Mouse (Mus musculus) layer of hippocampus, adult 9-10 months (tissue): ENCODE results near the gene Prcp.
"Not testable (repeated sequence)": the region's sequence is repeated elsewhere in the genome, so short reads cannot be mapped to it uniquely, and the experiment has no call there.

Source experiments
- DNase-seq: peaks from one replicate; pipeline ENCODE4 v3.0.0; 2022; ENCODE audit warnings: low spot score

Gene Prcp

GRCm38 (mm10) chr7:92890618-92891230, 16.5 kb downstream of the Prcp start:
- DNase-seq, result no peak

- no peak for DNase-seq
Observed at GRCm38 (mm10) chr7:92893478-92893877, 19.2 kb downstream of the Prcp start.

- no peak for DNase-seq
Observed at GRCm38 (mm10) chr7:92896036-92896435, 21.8 kb downstream of the Prcp start.

- DNase-seq, result no peak
Observed at GRCm38 (mm10) chr7:92897021-92897420, 22.8 kb downstream of the Prcp start.

GRCm38 (mm10) chr7:92903360-92904038, 29.2 kb downstream of the Prcp start:
- no peak for DNase-seq

GRCm38 (mm10) chr7:92904285-92904684, 30.0 kb downstream of the Prcp start:
- not testable (repeated sequence) for DNase-seq

- DNase-seq, result no peak
Observed at GRCm38 (mm10) chr7:92920172-92920856, 46.0 kb downstream of the Prcp start.

- no peak for DNase-seq
Observed at GRCm38 (mm10) chr7:92920857-92921172, 46.5 kb downstream of the Prcp start.

- no peak for DNase-seq
Observed at GRCm38 (mm10) chr7:92932792-92933191, 58.5 kb downstream of the Prcp start.

GRCm38 (mm10) chr7:92933308-92933948, 59.2 kb downstream of the Prcp start:
- not testable (repeated sequence) for DNase-seq

- DNase-seq, result no peak
Observed at GRCm38 (mm10) chr7:92936747-92937146, 62.5 kb downstream of the Prcp start.

GRCm38 (mm10) chr7:92937955-92938354, 63.7 kb downstream of the Prcp start:
- DNase-seq, result no peak

- no peak for DNase-seq
Observed at GRCm38 (mm10) chr7:92939776-92940175, 65.5 kb downstream of the Prcp start.

GRCm38 (mm10) chr7:92950775-92951174, 76.5 kb downstream of the Prcp start:
- DNase-seq, result no peak

GRCm38 (mm10) chr7:92952210-92952609, 77.9 kb downstream of the Prcp start:
- DNase-seq, result no peak

- no peak for DNase-seq
Observed at GRCm38 (mm10) chr7:92959758-92960157, 85.5 kb downstream of the Prcp start.

- no peak for DNase-seq
Observed at GRCm38 (mm10) chr7:92961876-92962275, 87.6 kb downstream of the Prcp start.

- DNase-seq, result peak; percentile 81
Observed at GRCm38 (mm10) chr7:92964754-92965501, 90.7 kb downstream of the Prcp start.

GRCm38 (mm10) chr7:92967381-92968127, 93.3 kb downstream of the Prcp start:
- DNase-seq, result peak; percentile 38

- DNase-seq, result no peak
Observed at GRCm38 (mm10) chr7:92977429-92977828, 103.2 kb downstream of the Prcp start.

- no peak for DNase-seq
Observed at GRCm38 (mm10) chr7:92978225-92978624, 104.0 kb downstream of the Prcp start.
